Mouse (Mus musculus): ENCODE results near the gene Cyb561d1. TPM values are rescaled to one million over a fixed set of nuclear protein-coding genes. Genes with fewer than 3 reads are reported as not detected.
"Not testable (repeated sequence)": the region's sequence is repeated elsewhere in the genome, so short reads cannot be mapped to it uniquely, and the experiment has no call there.

Gene Cyb561d1
- polyA plus RNA-seq (2011; ENCODE audit: insufficient read depth, insufficient read length, low replicate concordance, missing spikeins), result 3.8 and 12.1 TPM in 2 replicates

GRCm38 (mm10) chr3:108200329-108201323, at the start of gene Cyb561d1:
Gene Cyb561d1 (minus strand): TSS chr3:108201212.
- WGBS, result 3% methylated on average over 44 of the region's 44 CpGs
- Histone ChIP-seq H3K4me3 (replicated peaks; ENCODE audit: control insufficient read depth, low read depth, low read length) (peak within 1 kb of the TSS; percentile 96), H3K27ac (ENCODE audit: control insufficient read depth, insufficient read depth, low read depth, low read length, poor library complexity) (peak within 1 kb of the TSS; percentile 98), H3K4me1 (ENCODE audit: control insufficient read depth, insufficient read depth, low read length) (peaks cover 4% of the 10 kb centered on the region; the same call in 1 of the 2 replicates)
- TF ChIP-seq CTCF (IDR thresholded peaks at IDR 0.05; ENCODE audit: control insufficient read depth, insufficient read depth, low read length), result peak; percentile 53; the same call in 1 of the 2 replicates
- peak; percentile 56; the same call in 1 of the 2 replicates for TF ChIP-seq POLR2A (IDR thresholded peaks at IDR 0.05; ENCODE audit: borderline replicate concordance, control insufficient read depth, low read depth, low read length)

- Histone ChIP-seq H3K4me3 (replicated peaks; ENCODE audit: control insufficient read depth, low read depth, low read length) (no peak overlapping the region), H3K4me1 (ENCODE audit: control insufficient read depth, insufficient read depth, low read length) (no peaks in the 10 kb centered on the region), H3K27ac (ENCODE audit: control insufficient read depth, insufficient read depth, low read depth, low read length, poor library complexity) (no peak overlapping the region)
- 34% methylated on average over 2 of the region's 2 CpGs for WGBS
- TF ChIP-seq POLR2A (IDR thresholded peaks at IDR 0.05; ENCODE audit: borderline replicate concordance, control insufficient read depth, low read depth, low read length), result no peak
- no peak for TF ChIP-seq CTCF (IDR thresholded peaks at IDR 0.05; ENCODE audit: control insufficient read depth, insufficient read depth, low read length)
Measured at GRCm38 (mm10) chr3:108246857-108247256, 45.8 kb upstream of the Cyb561d1 start.

DNA sequence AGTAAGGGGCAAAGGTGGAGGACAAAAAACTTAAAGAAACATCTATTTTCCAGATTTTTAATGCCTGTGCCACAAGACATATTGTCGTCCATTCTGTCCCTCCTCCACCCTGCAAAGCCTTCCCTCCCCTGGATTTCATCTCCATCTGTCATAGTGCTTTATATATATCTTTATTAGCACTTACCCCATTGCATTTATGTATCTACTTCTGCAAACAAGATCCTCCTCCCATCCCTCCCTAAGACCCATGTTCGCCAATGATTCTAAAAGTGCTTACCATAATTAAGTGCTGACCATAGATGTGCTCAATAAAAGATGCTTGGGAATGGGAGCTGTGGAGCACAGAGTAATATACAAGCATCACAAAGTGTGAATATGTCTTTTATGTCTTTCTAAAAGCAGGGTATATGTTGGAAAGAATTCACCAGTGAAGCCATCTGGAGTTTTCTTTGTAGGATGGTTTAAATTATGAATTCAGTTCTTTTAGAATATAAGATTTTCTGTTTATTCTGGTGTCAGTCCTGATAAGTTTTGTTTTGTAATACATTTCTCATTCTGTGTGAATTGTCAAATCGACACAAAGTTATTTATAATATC, 40.3 kb upstream of the Cyb561d1 start:
- no peak overlapping the region for H3K27ac ChIP-seq (ENCODE audit: control insufficient read depth, insufficient read depth, low read depth, low read length, poor library complexity)
- 84% methylated on average over 3 of the region's 3 CpGs for WGBS
- no peak overlapping the region for H3K4me3 ChIP-seq (replicated peaks; ENCODE audit: control insufficient read depth, low read depth, low read length)
- TF ChIP-seq CTCF (IDR thresholded peaks at IDR 0.05; ENCODE audit: control insufficient read depth, insufficient read depth, low read length) (no peak), POLR2A (IDR thresholded peaks at IDR 0.05; ENCODE audit: borderline replicate concordance, control insufficient read depth, low read depth, low read length) (no peak)
- H3K4me1 ChIP-seq (ENCODE audit: control insufficient read depth, insufficient read depth, low read length), result no peaks in the 10 kb centered on the region

GRCm38 (mm10) chr3:108237474-108238102, 36.6 kb upstream of the Cyb561d1 start:
- H3K4me1 ChIP-seq (ENCODE audit: control insufficient read depth, insufficient read depth, low read length); H3K4me3 ChIP-seq (replicated peaks; ENCODE audit: control insufficient read depth, low read depth, low read length); H3K27ac ChIP-seq (ENCODE audit: control insufficient read depth, insufficient read depth, low read depth, low read length, poor library complexity): not testable (repeated sequence)
- WGBS, result 75% methylated on average over 4 of the region's 4 CpGs

DNA sequence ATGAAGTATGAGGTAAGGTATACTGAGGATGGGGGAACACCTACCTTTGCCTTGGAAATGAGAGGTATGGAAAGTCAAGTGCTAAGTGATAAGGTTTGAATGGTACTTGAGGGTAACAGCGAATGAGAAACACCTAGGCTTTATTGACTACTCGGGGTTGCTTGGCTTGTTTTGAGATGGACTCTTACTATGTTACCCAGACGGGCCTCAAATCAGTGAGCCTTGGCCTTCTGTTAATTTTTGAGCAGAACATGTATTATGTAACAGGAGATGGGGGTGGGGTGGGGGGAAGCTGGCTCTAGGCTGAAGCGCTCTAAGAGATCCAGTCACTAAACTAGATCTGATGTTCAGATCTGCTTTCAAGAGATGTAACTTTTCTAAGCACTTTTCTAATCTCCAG, 30.6 kb upstream of the Cyb561d1 start:
- TF ChIP-seq CTCF (IDR thresholded peaks at IDR 0.05; ENCODE audit: control insufficient read depth, insufficient read depth, low read length), result no peak
- no peaks in the 10 kb centered on the region; the same call in 1 of the 2 replicates for H3K4me1 ChIP-seq (ENCODE audit: control insufficient read depth, insufficient read depth, low read length)
- WGBS, result 68% methylated on average over 4 of the region's 4 CpGs
- H3K27ac ChIP-seq (ENCODE audit: control insufficient read depth, insufficient read depth, low read depth, low read length, poor library complexity), result no peak overlapping the region
- no peak overlapping the region for H3K4me3 ChIP-seq (replicated peaks; ENCODE audit: control insufficient read depth, low read depth, low read length)

DNA sequence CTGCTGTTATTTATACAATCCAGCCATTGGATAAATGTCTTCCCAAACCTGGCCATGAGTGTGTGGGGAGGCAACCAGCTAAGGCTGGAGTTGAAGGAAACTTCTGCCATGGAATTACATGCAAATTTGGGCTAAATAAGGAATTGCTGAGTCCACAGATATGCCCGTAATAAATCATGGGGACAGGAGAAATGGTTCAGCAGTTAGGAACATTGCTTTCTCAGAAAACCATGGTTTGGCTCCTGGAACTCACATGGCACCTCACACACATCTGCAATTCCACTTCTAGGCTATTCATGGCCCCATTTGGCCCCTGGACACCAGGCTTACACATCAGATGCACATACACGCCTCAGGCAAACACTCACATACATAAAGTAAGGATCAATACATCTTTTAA, 26.5 kb upstream of the Cyb561d1 start:
- Histone ChIP-seq H3K4me1 (ENCODE audit: control insufficient read depth, insufficient read depth, low read length) (no peaks in the 10 kb centered on the region; the same call in 1 of the 2 replicates), H3K27ac (ENCODE audit: control insufficient read depth, insufficient read depth, low read depth, low read length, poor library complexity) (no peak overlapping the region), H3K4me3 (replicated peaks; ENCODE audit: control insufficient read depth, low read depth, low read length) (no peak overlapping the region)
- TF ChIP-seq CTCF (IDR thresholded peaks at IDR 0.05; ENCODE audit: control insufficient read depth, insufficient read depth, low read length) (no peak), POLR2A (IDR thresholded peaks at IDR 0.05; ENCODE audit: borderline replicate concordance, control insufficient read depth, low read depth, low read length) (no peak)
- 79% methylated on average over 2 of the region's 2 CpGs for WGBS

DNA sequence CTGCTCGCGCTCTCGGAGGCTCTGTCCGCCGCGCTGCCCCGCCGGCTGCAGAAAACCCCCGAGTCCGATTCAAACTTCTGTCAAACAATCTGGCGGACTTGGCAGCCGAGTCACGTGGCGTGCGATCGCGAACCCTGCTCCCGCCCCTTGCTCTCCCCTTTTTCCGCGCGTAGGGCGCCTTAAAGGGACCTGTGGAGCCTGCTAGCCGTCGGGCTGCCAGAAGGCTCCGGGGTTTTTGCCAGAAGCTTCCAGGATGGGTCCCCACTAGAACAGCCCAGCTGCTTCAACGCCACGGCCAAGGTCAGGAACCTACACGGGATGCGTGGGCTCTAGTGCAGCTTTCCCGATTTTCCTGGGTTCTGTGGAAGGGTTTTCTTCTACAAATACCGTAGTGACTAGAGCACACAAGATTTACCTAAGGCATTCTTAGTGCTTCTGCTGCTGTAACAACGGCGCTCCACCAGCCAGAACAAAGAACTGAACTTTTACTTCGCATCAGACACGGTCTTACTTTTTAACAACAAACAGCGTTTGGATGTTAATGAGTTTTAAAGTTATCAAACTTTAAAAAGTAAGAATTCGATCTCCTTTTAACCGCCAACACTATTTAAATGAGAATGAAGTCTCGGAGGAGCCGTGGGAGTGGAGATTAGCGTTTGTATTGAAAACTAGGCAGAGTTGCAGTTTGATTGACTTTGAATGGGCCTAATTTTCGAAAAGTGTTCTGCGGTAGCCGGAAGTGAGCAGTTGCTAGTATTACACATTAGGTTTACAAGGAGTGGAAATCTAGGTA, 25.7 kb upstream of the Cyb561d1 start, which contains the start of gene Sypl2:
Gene Sypl2, minus strand, starts transcription at position 91 of the 793 bp plus-strand sequence.
- no peak within 1 kb of the TSS for H3K4me3 ChIP-seq (replicated peaks; ENCODE audit: control insufficient read depth, low read depth, low read length)
- WGBS, result 6% methylated on average over 44 of the region's 44 CpGs
- TF ChIP-seq POLR2A (IDR thresholded peaks at IDR 0.05; ENCODE audit: borderline replicate concordance, control insufficient read depth, low read depth, low read length), result no peak
- no peak for TF ChIP-seq CTCF (IDR thresholded peaks at IDR 0.05; ENCODE audit: control insufficient read depth, insufficient read depth, low read length)
- no peaks in the 10 kb centered on the region for H3K4me1 ChIP-seq (ENCODE audit: control insufficient read depth, insufficient read depth, low read length)
- H3K27ac ChIP-seq (ENCODE audit: control insufficient read depth, insufficient read depth, low read depth, low read length, poor library complexity), result no peak within 1 kb of the TSS; the same call in 1 of the 2 replicates
